Comparison of ENCODE assay signal across 8 mouse cellular contexts in the genomic region with DNA sequence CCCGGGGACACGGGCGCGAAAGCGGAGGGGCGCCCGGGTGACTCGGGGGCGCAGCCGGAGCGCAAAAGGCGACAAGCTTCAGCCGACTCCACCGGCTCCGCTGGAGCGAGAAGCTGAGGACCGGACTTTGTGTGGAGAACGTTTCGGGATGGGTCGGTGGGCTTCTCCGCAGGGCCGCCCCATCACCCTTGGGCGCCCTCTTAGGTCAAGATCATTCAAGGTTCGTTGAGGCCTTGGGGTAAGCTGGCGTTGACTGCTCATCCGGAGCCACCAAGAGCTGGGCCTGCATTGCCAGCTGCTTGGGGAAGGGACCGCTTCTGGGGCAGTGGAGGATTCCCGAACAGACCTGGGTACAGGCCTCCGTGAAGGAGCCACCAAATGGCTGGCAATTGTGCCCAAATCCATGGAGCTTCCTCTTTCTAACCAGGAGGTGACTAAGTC. TPM values are rescaled to one million over a fixed set of nuclear protein-coding genes. Genes with fewer than 3 reads are reported as not detected.
DNase-seq lines count a peak whose midpoint lies in the region; ATAC-seq and TF ChIP-seq lines count a peak whose summit lies in the region.

No protein-coding gene starts in this region.

- H3K9ac ChIP-seq in forebrain, embryonic 13.5 days = peak overlapping the region; percentile 76
- H3K9ac ChIP-seq in kidney, postnatal 0 days (ENCODE audit: low read depth, low read length) = peak overlapping the region; percentile 84
- peak overlapping the region; percentile 77 for H3K9ac ChIP-seq in neural tube, embryonic 12.5 days

- peak; percentile 48; the same call in 1 of the 2 replicates for ATAC-seq in forebrain, embryonic 13.5 days
- peak; percentile 22; the same call in 1 of the 2 replicates for ATAC-seq in kidney, postnatal 0 days (replicated peaks; ENCODE audit: low FRiP score, low read depth)
- no peak for ATAC-seq in neural tube, embryonic 12.5 days (ENCODE audit: low FRiP score, low read depth)
- no peak for ATAC-seq in cerebellum, adult (ENCODE audit: insufficient number of reproducible peaks, low FRiP score, low TSS enrichment)

- H3K9me3 ChIP-seq in forebrain, embryonic 13.5 days (replicated peaks) = no peaks in the 10 kb centered on the region
- no peaks in the 10 kb centered on the region for H3K9me3 ChIP-seq in kidney, postnatal 0 days (replicated peaks; ENCODE audit: low read length)
- H3K9me3 ChIP-seq in neural tube, embryonic 12.5 days = no peaks in the 10 kb centered on the region

- H3K27ac ChIP-seq in forebrain, embryonic 13.5 days = 0 out of 2 replicates have a peak overlapping the region, but pooled peaks have one; percentile 8
- H3K27ac ChIP-seq in kidney, postnatal 0 days = peak overlapping the region; percentile 94
- no peak overlapping the region for H3K27ac ChIP-seq in neural tube, embryonic 12.5 days

- peaks cover 16% of the 10 kb centered on the region for H3K4me1 ChIP-seq in forebrain, embryonic 13.5 days
- H3K4me1 ChIP-seq in kidney, postnatal 0 days (replicated peaks; ENCODE audit: insufficient read depth, low read length) = 0 out of 2 replicates have a peak, but pooled peaks cover 11% of the 10 kb centered on the region
- peaks cover 11% of the 10 kb centered on the region for H3K4me1 ChIP-seq in neural tube, embryonic 12.5 days

- no peaks in the 10 kb centered on the region for H3K79me3 ChIP-seq in C2C12 (ENCODE audit: low read depth)

- peak overlapping the region; percentile 66 for H3ac ChIP-seq in C2C12 (ENCODE audit: control insufficient read depth, insufficient read length, low read depth)

- WGBS in forebrain, embryonic 13.5 days = 5% methylated on average over 29 of the region's 29 CpGs
- WGBS in kidney, postnatal 0 days = 3% methylated on average over 29 of the region's 29 CpGs
- 3% methylated on average over 28 of the region's 29 CpGs for WGBS in neural tube, embryonic 12.5 days

- no peaks in the 10 kb centered on the region for H3K36me3 ChIP-seq in C2C12 (ENCODE audit: control insufficient read depth, insufficient read depth)
- H3K36me3 ChIP-seq in forebrain, embryonic 13.5 days (ENCODE audit: poor library complexity, severe bottlenecking) = no peaks in the 10 kb centered on the region
- H3K36me3 ChIP-seq in kidney, postnatal 0 days (ENCODE audit: insufficient read depth, low read length) = peaks cover 12% of the 10 kb centered on the region; the same call in 1 of the 2 replicates
- no peaks in the 10 kb centered on the region for H3K36me3 ChIP-seq in neural tube, embryonic 12.5 days

- DNase-seq in adrenal gland, adult 2 months = peak; percentile 63
- DNase-seq in adrenal gland, adult 8-10 months = no peak
- DNase-seq in kidney, postnatal 0 days (ENCODE audit: low spot score) = peak; percentile 53
- DNase-seq in spleen, postnatal 36 days (ENCODE audit: low spot score in 2 of 2) = no peak

- no peaks in the 10 kb centered on the region for H3K27me3 ChIP-seq in C2C12 (ENCODE audit: control insufficient read depth, insufficient read depth, insufficient read length)
- peaks cover 25% of the 10 kb centered on the region for H3K27me3 ChIP-seq in forebrain, embryonic 13.5 days
- no peaks in the 10 kb centered on the region for H3K27me3 ChIP-seq in kidney, postnatal 0 days (ENCODE audit: insufficient read depth, low read length)
- peaks cover 5% of the 10 kb centered on the region; the same call in 1 of the 2 replicates for H3K27me3 ChIP-seq in neural tube, embryonic 12.5 days (replicated peaks)

- no peak for TF ChIP-seq CTCF in C2C12 (IDR thresholded peaks at IDR 0.05; ENCODE audit: control insufficient read depth, insufficient read depth, insufficient read length)
- no peak for TF ChIP-seq CTCF in kidney, postnatal 0 days (IDR thresholded peaks at IDR 0.05; ENCODE audit: low read depth)

- no peaks in the 10 kb centered on the region for H3K79me2 ChIP-seq in C2C12 (ENCODE audit: control insufficient read depth, insufficient read depth)

- H3K4me2 ChIP-seq in forebrain, embryonic 13.5 days = peak overlapping the region; percentile 88
- H3K4me2 ChIP-seq in kidney, postnatal 0 days (ENCODE audit: low read length) = peak overlapping the region; percentile 88
- peak overlapping the region; percentile 92 for H3K4me2 ChIP-seq in neural tube, embryonic 12.5 days (replicated peaks)

- H3K4me3 ChIP-seq in C2C12 (ENCODE audit: insufficient read depth, poor library complexity, severe bottlenecking) = peak overlapping the region; percentile 14
- H3K4me3 ChIP-seq in forebrain, embryonic 13.5 days = peak overlapping the region; percentile 51
- H3K4me3 ChIP-seq in kidney, postnatal 0 days (replicated peaks; ENCODE audit: low read depth, low read length) = peak overlapping the region; percentile 71
- H3K4me3 ChIP-seq in neural tube, embryonic 12.5 days = peak overlapping the region; percentile 48

TF ChIP-seq in C2C12, 6 proteins besides CTCF, POLR2A, EP300 and RAD21:
- TF ChIP-seq MYOD1 (IDR thresholded peaks at IDR 0.05; ENCODE audit: control insufficient read depth, insufficient read length, low read depth) (no peak), FOSL1 (IDR thresholded peaks at IDR 0.05; ENCODE audit: insufficient read depth, low read length, poor library complexity, severe bottlenecking) (no peak), CEBPB (IDR thresholded peaks at IDR 0.05; ENCODE audit: low read depth) (no peak), USF1 (IDR thresholded peaks at IDR 0.05; ENCODE audit: low read depth) (no peak), MYOG (IDR thresholded peaks at IDR 0.05; ENCODE audit: control insufficient read depth, extremely low read depth, insufficient read length) (no peak), MAX (IDR thresholded peaks at IDR 0.05) (no peak)

RNA-seq across cellular contexts. Expression of gene BC034090, which starts 0.5 kb away (rescaled TPM):
- total RNA-seq in adrenal gland, adult 2 months (2021) = 10 to 100 TPM; 29.6 to 33.5 TPM
- polyA plus RNA-seq in adrenal gland, adult 2 months (2012; rRNA removed) = 30.6 and 32.7 TPM in 2 replicates
- total RNA-seq in adrenal gland, adult 8-10 months (2022) = 10 to 100 TPM; 28.2 to 60.1 (median 36.1) TPM
- 4.9 TPM for polyA plus RNA-seq in C2C12 (2012; fragmentation: generic; extraction: Trizol)
- polyA plus RNA-seq in forebrain, embryonic 13.5 days (2015; fragmentation: Nextera tagmentation; extraction: Ambion mirVana) = 2.5 and 3.4 TPM in 2 replicates
- polyA plus RNA-seq in kidney, postnatal 0 days (2015; fragmentation: Nextera tagmentation; extraction: Ambion mirVana) = 9.9 and 10.2 TPM in 2 replicates
- 6.7 and 8.1 TPM in 2 replicates for polyA plus RNA-seq in neural tube, embryonic 12.5 days (2016; fragmentation: Nextera tagmentation; extraction: Ambion mirVana)

Comparison
In these comparisons a context has a peak if more than half of its experiments do, and no peak if none do; other contexts are left out.
1. DNase-seq: peak in adrenal gland, adult 2 months (single experiment) and kidney, postnatal 0 days (single experiment); none in adrenal gland, adult 8-10 months (single experiment) and spleen, postnatal 36 days (0 of 2).
2. H3K4me3 ChIP-seq: peak in every context shown above with its lines; median percentile 71 in kidney, postnatal 0 days; 51 in forebrain, embryonic 13.5 days; 48 in neural tube, embryonic 12.5 days; 14 in C2C12.
3. ATAC-seq: peak in forebrain, embryonic 13.5 days (single experiment) and kidney, postnatal 0 days (single experiment); none in neural tube, embryonic 12.5 days (single experiment) and cerebellum, adult (single experiment).
4. Peak in every context shown above with its lines, with median percentiles within 50 percentile points of each other: H3K4me2 ChIP-seq and H3K9ac ChIP-seq.